Mouse (Mus musculus): ENCODE results near the gene Tns4. TPM values are rescaled to one million over a fixed set of nuclear protein-coding genes. Genes with fewer than 3 reads are reported as not detected.

Gene Tns4
- polyA plus RNA-seq, 1 experiment from 2014 or later: 0.11 TPM

GRCm38 (mm10) chr11:99047120-99047519, 42.0 kb downstream of the Tns4 start:
- peak; percentile 44; the same call in 1 of the 2 replicates for ATAC-seq (ENCODE audit: insufficient number of reproducible peaks, low FRiP score)
- 0 out of 2 replicates have a peak, but pooled peaks cover 2% of the 10 kb centered on the region for H3K27me3 ChIP-seq (replicated peaks)
- H3K27ac ChIP-seq (ENCODE audit: poor library complexity, severe bottlenecking): peak overlapping the region; percentile 85
- H3K4me2 ChIP-seq: peak overlapping the region; percentile 30
- peaks cover 47% of the 10 kb centered on the region for H3K4me1 ChIP-seq (replicated peaks)
- WGBS: 8% methylated on average over 5 of the region's 5 CpGs
- peaks cover 43% of the 10 kb centered on the region for H3K36me3 ChIP-seq
- H3K9me3 ChIP-seq (replicated peaks): no peaks in the 10 kb centered on the region
- peak overlapping the region; percentile 50; the same call in 1 of the 2 replicates for H3K9ac ChIP-seq
- no peak overlapping the region for H3K4me3 ChIP-seq

- 63% methylated on average over 12 of the region's 12 CpGs for WGBS
- Histone ChIP-seq H3K9ac (peak overlapping the region; percentile 37; the same call in 1 of the 2 replicates), H3K4me3 (peak overlapping the region; percentile 7; the same call in 1 of the 2 replicates), H3K4me2 (peak overlapping the region; percentile 93), H3K4me1 (replicated peaks) (peaks cover 60% of the 10 kb centered on the region), H3K9me3 (replicated peaks) (no peaks in the 10 kb centered on the region), H3K27ac (ENCODE audit: poor library complexity, severe bottlenecking) (peak overlapping the region; percentile 10; the same call in 1 of the 2 replicates), H3K27me3 (replicated peaks) (0 out of 2 replicates have a peak, but pooled peaks cover 3% of the 10 kb centered on the region), H3K36me3 (peaks cover 25% of the 10 kb centered on the region)
- no peak for ATAC-seq (ENCODE audit: insufficient number of reproducible peaks, low FRiP score)
Measured at GRCm38 (mm10) chr11:99045159-99045889, 43.8 kb downstream of the Tns4 start.

- Histone ChIP-seq H3K9ac (no peak overlapping the region), H3K36me3 (peaks cover 17% of the 10 kb centered on the region), H3K27ac (ENCODE audit: poor library complexity, severe bottlenecking) (no peak overlapping the region), H3K4me1 (replicated peaks) (peaks cover 63% of the 10 kb centered on the region), H3K4me3 (peak overlapping the region; percentile 23; the same call in 1 of the 2 replicates), H3K4me2 (peak overlapping the region; percentile 93), H3K27me3 (replicated peaks) (0 out of 2 replicates have a peak, but pooled peaks cover 3% of the 10 kb centered on the region), H3K9me3 (replicated peaks) (no peaks in the 10 kb centered on the region)
- no peak for ATAC-seq (ENCODE audit: insufficient number of reproducible peaks, low FRiP score)
- WGBS: 69% methylated on average over 5 of the region's 5 CpGs
Measured at GRCm38 (mm10) chr11:99044306-99044705, 44.8 kb downstream of the Tns4 start.

- H3K27ac ChIP-seq (ENCODE audit: poor library complexity, severe bottlenecking): 0 out of 2 replicates have a peak overlapping the region, but pooled peaks have one; percentile 34
- 0 out of 2 replicates have a peak, but pooled peaks cover 3% of the 10 kb centered on the region for H3K27me3 ChIP-seq (replicated peaks)
- H3K36me3 ChIP-seq: peaks cover 10% of the 10 kb centered on the region
- no peak overlapping the region; the same call in 1 of the 2 replicates for H3K9ac ChIP-seq
- H3K4me3 ChIP-seq: peak overlapping the region; percentile 23
- ATAC-seq (ENCODE audit: insufficient number of reproducible peaks, low FRiP score): no peak
- peaks cover 63% of the 10 kb centered on the region for H3K4me1 ChIP-seq (replicated peaks)
- 51% methylated on average over 6 of the region's 6 CpGs for WGBS
- peak overlapping the region; percentile 93 for H3K4me2 ChIP-seq
- no peaks in the 10 kb centered on the region for H3K9me3 ChIP-seq (replicated peaks)
Measured at GRCm38 (mm10) chr11:99043632-99044031, 45.5 kb downstream of the Tns4 start.

GRCm38 (mm10) chr11:99042834-99043431, 46.2 kb downstream of the Tns4 start:
- Histone ChIP-seq H3K9ac (peak overlapping the region; percentile 86), H3K4me2 (peak overlapping the region; percentile 93), H3K27me3 (replicated peaks) (0 out of 2 replicates have a peak, but pooled peaks cover 3% of the 10 kb centered on the region), H3K4me1 (replicated peaks) (peaks cover 61% of the 10 kb centered on the region), H3K27ac (ENCODE audit: poor library complexity, severe bottlenecking) (peak overlapping the region; percentile 85), H3K4me3 (peak overlapping the region; percentile 72), H3K9me3 (replicated peaks) (no peaks in the 10 kb centered on the region), H3K36me3 (peaks cover 3% of the 10 kb centered on the region)
- WGBS: 17% methylated on average over 12 of the region's 12 CpGs
- no peak for ATAC-seq (ENCODE audit: insufficient number of reproducible peaks, low FRiP score)

- no peak for ATAC-seq (ENCODE audit: insufficient number of reproducible peaks, low FRiP score)
- Histone ChIP-seq H3K36me3 (no peaks in the 10 kb centered on the region; the same call in 1 of the 2 replicates), H3K27ac (ENCODE audit: poor library complexity, severe bottlenecking) (peak overlapping the region; percentile 85), H3K4me1 (replicated peaks) (peaks cover 52% of the 10 kb centered on the region), H3K9ac (peak overlapping the region; percentile 86), H3K27me3 (replicated peaks) (0 out of 2 replicates have a peak, but pooled peaks cover 3% of the 10 kb centered on the region), H3K9me3 (replicated peaks) (no peaks in the 10 kb centered on the region), H3K4me2 (peak overlapping the region; percentile 93), H3K4me3 (peak overlapping the region; percentile 72)
- 24% methylated on average over 16 of the region's 16 CpGs for WGBS
Measured at GRCm38 (mm10) chr11:99041841-99042780, 47.0 kb downstream of the Tns4 start.

GRCm38 (mm10) chr11:99041051-99041729, 47.9 kb downstream of the Tns4 start, which contains the start of gene Igfbp4:
Igfbp4 (plus strand) TSS chr11:99041244.
- H3K9ac ChIP-seq: peak within 1 kb of the TSS; percentile 86
- H3K36me3 ChIP-seq: no peaks in the 10 kb centered on the region; the same call in 1 of the 2 replicates
- H3K4me1 ChIP-seq (replicated peaks): peaks cover 46% of the 10 kb centered on the region
- peak within 1 kb of the TSS; percentile 72 for H3K4me3 ChIP-seq
- 0 out of 2 replicates have a peak, but pooled peaks cover 3% of the 10 kb centered on the region for H3K27me3 ChIP-seq (replicated peaks)
- ATAC-seq (ENCODE audit: insufficient number of reproducible peaks, low FRiP score): peak; percentile 80
- under 1% methylated on average over 61 of the region's 63 CpGs for WGBS
- peak within 1 kb of the TSS; percentile 93 for H3K4me2 ChIP-seq
- H3K27ac ChIP-seq (ENCODE audit: poor library complexity, severe bottlenecking): peak within 1 kb of the TSS; percentile 85
- no peaks in the 10 kb centered on the region for H3K9me3 ChIP-seq (replicated peaks)

GRCm38 (mm10) chr11:99040346-99040974, 48.6 kb downstream of the Tns4 start:
- Histone ChIP-seq H3K9me3 (replicated peaks) (no peaks in the 10 kb centered on the region), H3K27me3 (replicated peaks) (0 out of 2 replicates have a peak, but pooled peaks cover 3% of the 10 kb centered on the region), H3K4me3 (peak overlapping the region; percentile 72), H3K4me2 (peak overlapping the region; percentile 93), H3K27ac (ENCODE audit: poor library complexity, severe bottlenecking) (peak overlapping the region; percentile 85), H3K36me3 (no peaks in the 10 kb centered on the region; the same call in 1 of the 2 replicates), H3K4me1 (replicated peaks) (peaks cover 40% of the 10 kb centered on the region), H3K9ac (peak overlapping the region; percentile 86)
- ATAC-seq (ENCODE audit: insufficient number of reproducible peaks, low FRiP score): no peak
- 2% methylated on average over 17 of the region's 17 CpGs for WGBS

- ATAC-seq (ENCODE audit: insufficient number of reproducible peaks, low FRiP score): peak; percentile 46; the same call in 1 of the 2 replicates
- no peaks in the 10 kb centered on the region for H3K36me3 ChIP-seq
- 0 out of 2 replicates have a peak, but pooled peaks cover 3% of the 10 kb centered on the region for H3K27me3 ChIP-seq (replicated peaks)
- WGBS: under 1% methylated on average over 15 of the region's 15 CpGs
- H3K27ac ChIP-seq (ENCODE audit: poor library complexity, severe bottlenecking): peak overlapping the region; percentile 85
- H3K4me3 ChIP-seq: peak overlapping the region; percentile 72
- H3K9me3 ChIP-seq (replicated peaks): no peaks in the 10 kb centered on the region
- H3K4me2 ChIP-seq: peak overlapping the region; percentile 93
- peaks cover 33% of the 10 kb centered on the region for H3K4me1 ChIP-seq (replicated peaks)
- peak overlapping the region; percentile 86; the same call in 1 of the 2 replicates for H3K9ac ChIP-seq
Measured at GRCm38 (mm10) chr11:99039782-99040181, 49.3 kb downstream of the Tns4 start.

Measured in heart, embryonic 12.5 days (tissue).